Mouse (Mus musculus): ENCODE results near the gene Klhl5.

DNA sequence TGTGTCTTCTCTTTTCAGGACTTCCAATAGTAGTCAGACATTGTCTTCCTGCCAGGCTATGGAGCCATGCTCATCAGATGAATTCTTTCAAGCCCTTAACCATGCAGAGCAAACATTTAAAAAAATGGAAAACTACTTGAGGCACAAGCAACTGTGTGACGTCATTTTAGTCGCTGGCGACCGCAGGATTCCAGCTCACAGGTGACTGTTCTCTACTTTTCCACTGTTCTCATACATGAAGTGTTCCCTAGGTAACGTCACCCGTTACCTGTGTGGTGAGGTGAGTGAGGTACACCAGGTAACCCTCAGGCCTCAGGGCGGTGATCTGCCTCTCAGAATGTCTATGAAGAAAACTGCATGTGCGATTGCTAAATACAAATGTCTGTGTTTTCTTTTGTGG is 33.9 kb downstream of the Klhl5 start:
- TF ChIP-seq CTCF (IDR thresholded peaks at IDR 0.05; ENCODE audit: borderline replicate concordance, control insufficient read depth, extremely low read depth, insufficient read depth, low read length, poor library complexity) = no peak
- no peak for TF ChIP-seq POLR2A (IDR thresholded peaks at IDR 0.05; ENCODE audit: control insufficient read depth, extremely low read depth, insufficient read depth, low read length, poor library complexity)

Data from thymus, adult 2 months (tissue).